Mouse (Mus musculus): ENCODE results near the gene Ttc7. TPM values are rescaled to one million over a fixed set of nuclear protein-coding genes. Genes with fewer than 3 reads are reported as not detected.
"Not testable (repeated sequence)": the region's sequence is repeated elsewhere in the genome, so short reads cannot be mapped to it uniquely, and the experiment has no call there.

The Ttc7 gene
- total RNA-seq, 1 experiment from 2014 or later: 42.8 TPM

DNA sequence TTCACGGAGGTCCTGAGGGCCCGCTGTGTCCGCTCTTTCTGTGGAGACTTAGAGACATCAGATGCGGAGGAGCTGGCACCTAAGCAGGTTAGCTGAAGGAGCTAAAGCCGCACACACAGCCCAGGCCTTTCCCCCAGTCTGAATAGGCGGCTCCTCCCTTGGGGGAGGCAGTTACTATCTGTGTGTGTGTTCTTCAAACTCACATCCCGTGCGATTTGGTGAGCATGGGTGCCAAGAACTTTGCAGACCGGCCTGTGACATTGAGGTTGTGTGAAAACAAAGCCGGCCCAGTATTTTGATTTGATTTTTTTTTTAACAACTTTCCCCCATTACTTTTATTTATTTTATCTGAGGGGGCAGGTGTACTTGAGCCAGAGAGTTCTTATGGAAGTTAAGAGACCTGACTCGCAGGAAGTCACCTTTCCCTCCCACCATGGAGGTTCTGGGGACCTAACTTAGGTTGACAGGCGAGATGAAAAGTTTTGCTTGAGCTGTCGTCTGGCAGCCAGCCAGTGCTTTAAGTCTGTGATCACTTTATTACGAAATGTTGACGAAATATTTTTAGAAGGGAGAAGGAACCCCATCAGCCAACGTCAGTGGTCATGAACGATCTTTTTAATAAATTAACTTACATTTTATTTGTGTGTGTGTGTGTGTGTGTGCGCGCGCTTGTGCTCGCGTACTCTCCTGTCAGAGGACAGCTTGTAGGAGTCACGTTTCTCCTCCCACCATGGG is 3.2 kb downstream of the Ttc7 start:
- ATAC-seq (replicated peaks; ENCODE audit: low read depth, poor library complexity, severe bottlenecking): no peak

DNA sequence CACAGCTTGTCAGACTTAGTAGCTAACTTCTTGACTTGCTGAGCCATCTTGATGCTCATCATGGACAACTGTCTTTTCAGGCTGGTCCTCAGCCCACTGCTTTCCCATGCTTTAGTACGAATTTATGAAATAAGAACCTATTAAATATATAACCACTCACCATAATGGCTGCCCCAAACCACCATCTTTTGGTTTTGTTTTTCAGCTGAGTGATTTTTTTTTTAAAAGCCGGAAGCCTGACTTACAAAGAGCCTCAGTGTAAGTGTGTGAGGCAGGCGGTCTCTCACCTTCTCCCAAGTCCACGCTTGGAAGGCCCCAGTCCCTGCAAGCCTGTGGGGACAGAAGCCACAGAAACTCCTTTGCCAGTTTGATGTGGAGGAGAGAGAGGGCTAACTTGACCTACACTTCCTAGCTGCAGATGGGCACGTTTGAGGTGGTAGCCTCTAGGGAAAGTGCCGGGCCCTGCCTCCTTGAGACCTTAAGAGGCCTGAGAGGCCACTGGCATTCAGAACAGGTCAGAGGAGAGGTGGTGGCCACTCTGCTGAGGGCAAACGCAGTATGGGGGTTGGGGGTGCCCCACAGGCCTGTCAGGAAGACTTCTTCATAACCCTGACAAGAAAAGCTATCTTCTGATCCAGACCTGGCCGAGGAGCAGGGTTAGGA is 3.9 kb downstream of the Ttc7 start:
- no peak for ATAC-seq (replicated peaks; ENCODE audit: low read depth, poor library complexity, severe bottlenecking)

DNA sequence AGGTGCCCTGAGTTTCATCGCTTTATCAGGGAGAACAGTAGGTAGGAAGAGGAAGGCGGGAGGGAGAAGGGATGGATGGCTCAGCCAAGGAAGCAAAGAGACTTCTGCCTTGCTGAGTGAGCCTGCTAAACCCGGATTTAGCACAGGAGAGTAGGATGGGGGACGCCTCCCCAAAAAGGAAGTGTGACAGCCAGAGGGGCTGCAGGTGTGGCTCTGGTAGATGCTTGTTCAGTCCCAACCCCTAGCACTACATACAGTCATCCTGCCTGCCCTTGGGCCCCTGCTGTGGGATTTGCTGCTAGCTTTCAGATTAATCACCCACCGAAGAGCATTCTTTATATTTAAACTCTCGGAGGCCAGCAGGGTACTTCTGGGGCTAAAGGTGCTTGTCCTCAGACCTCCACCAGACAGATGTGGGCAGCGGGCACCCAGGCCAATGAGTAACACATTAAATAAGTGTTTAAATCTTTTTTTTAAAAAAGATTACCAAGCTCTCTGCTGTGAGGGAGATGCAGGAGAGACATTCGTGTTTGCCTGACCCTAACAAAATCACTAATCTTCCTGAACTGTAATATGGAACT is 4.6 kb downstream of the Ttc7 start:
- no peak for ATAC-seq (replicated peaks; ENCODE audit: low read depth, poor library complexity, severe bottlenecking)

DNA sequence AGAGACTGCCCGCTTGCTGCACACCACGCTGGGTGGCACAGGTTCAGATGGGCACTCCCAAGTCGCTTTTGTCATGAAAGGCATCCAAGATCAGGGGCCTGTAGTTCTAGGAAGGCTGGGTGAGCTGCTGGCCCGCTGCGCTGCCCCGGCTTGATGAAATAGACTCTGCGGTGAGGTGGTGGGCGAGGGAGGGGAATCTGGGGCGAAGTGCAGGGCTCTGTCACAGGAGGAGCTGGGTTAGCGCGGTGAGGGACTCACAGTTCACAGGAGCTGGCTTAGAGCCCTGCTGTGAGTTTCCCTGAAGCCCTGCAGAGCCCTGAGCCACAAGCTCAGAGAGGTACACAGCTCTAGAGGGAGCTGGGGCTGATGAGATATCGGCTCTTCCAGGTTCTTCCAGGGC is 5.4 kb downstream of the Ttc7 start:
- ATAC-seq (replicated peaks; ENCODE audit: low read depth, poor library complexity, severe bottlenecking): no peak

DNA sequence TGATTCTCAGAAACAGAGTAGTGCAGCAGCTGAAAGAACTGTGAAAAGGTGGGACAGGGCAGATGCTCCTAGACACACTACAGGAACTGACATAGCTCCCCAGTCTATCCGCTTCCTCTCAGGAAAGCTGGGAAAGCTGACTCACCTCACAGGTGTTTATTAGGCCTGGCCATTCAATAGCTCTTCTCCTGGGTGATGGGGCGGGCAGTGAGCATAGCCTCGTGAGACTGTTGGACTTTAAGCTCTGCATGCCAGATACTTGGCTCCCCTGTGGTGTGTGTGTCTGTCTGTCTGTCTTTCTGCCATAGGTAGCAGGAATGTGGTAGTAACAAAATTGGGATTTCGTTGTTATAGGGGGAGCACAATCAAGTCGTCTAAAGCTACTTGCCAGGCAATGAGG is 6.7 kb downstream of the Ttc7 start:
- ATAC-seq (replicated peaks; ENCODE audit: low read depth, poor library complexity, severe bottlenecking): no peak

DNA sequence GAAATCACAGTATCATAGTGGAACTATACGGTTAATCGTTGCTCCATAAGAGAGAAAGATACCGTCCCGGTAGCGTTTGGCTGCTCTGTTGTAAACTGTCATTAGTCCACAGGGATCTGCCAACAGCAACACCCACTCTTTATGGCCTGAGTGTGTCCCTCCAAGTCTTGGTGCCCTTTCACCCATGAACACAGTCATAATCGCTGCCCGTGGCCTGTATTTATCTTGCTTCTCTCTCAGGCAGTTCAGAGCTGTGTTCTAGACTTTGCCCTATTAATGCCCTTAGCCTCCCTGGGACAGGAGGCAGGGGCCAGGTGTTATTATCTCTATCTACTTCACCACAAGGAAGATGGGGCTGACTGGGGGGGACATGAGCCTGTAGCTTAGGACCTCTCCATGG is 8.4 kb downstream of the Ttc7 start:
- no peak for ATAC-seq (replicated peaks; ENCODE audit: low read depth, poor library complexity, severe bottlenecking)

DNA sequence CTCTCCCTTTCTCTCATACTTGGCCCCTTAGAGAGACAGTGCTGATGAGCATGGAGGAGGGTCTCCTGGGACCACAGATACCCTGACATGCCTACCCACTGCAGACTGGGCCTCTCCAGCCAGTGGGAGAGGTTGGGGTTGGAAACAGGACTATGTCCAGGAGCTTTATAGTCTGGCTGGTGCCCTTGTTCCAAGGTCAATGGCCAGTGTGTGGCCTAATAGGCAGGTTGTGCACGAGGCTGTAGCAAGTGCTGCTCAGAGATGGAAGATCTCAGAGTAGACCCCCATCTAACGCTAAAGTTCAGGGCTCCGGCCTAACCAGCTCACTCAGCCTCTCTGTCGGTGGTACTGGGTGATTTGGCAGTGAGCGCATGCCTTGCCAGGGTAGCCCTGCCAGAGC is 9.1 kb downstream of the Ttc7 start:
- no peak for ATAC-seq (replicated peaks; ENCODE audit: low read depth, poor library complexity, severe bottlenecking)

DNA sequence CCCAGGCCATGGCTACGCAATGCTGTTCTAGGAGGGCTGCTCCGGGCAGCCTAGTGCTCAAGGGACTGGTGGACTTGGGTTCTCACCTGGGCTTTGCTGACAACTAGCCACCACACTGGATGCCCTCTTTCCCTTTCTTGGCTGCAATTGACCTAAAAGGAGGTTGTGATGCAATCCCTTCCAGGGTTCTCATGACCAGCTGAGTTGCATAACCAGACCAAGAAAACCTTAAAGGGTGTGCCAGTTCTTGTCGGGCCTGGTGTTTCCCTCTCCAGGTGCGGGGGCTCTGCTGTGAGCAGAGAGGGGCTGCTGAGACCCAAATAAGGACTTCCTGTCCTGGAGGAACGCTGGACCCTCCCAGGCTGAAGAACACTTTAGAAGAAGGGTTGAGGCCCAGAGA is 10.4 kb downstream of the Ttc7 start:
- peak; percentile 63 for ATAC-seq (replicated peaks; ENCODE audit: low read depth, poor library complexity, severe bottlenecking)

DNA sequence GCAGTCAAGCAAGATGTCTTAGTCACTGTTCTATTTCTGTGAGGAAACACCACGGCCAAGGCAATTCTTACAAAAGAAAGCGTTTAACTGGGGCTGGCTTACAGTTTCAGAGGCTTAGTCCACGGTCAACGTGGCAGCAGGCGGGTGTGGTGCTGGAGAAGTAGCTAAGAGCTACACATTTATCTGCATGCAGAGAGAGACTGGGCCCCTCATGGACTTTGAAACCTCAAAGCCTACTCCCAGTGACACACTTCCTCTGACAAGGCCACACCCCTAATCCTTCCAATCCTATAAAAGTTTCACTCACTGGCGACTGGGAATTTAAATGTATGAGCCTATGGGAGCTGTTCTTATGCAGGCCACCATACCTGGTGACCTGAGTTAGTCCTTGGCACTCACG is 13.1 kb downstream of the Ttc7 start:
- no peak for ATAC-seq (replicated peaks; ENCODE audit: low read depth, poor library complexity, severe bottlenecking)

DNA sequence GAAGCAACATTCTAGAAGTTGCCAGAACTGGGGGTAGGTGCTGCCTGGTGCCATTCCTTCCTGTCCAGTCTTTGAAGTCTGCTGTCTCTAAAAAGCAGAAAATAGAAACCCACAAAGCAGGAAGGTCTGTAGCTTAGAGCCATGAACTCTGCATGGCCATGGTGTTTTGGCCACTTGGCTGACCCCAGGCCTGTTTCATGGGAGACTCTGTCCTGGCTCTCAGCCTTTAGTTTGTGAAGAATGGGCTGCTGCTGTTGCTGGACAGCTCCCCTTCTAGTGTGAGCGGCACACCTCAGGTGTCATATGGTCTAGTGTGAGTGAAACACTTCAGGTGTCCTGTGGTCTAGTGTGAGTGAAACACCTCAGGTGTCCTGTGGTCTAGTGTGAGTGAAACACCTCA is 14.0 kb downstream of the Ttc7 start:
- ATAC-seq (replicated peaks; ENCODE audit: low read depth, poor library complexity, severe bottlenecking): not testable (repeated sequence)

DNA sequence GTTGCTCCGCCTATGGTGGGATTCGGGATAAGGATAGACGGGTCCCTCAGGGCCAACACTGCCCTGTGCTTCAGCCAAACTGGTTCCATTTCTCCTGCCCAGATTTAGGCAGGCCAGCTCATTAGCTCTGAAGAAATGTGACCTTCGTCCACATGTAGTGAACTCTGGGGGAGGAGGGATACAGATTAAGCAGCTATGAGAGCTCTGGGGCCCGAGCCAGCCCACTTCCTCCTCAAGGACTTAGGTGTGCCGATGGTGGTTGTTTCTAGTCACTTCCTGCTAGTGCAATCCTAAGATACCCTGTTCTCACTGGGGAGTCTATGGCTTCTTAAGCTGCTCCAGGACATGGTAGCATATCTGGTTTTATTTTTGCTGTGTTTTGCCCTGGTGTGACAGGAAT is 16.3 kb downstream of the Ttc7 start:
- peak; percentile 58 for ATAC-seq (replicated peaks; ENCODE audit: low read depth, poor library complexity, severe bottlenecking)

DNA sequence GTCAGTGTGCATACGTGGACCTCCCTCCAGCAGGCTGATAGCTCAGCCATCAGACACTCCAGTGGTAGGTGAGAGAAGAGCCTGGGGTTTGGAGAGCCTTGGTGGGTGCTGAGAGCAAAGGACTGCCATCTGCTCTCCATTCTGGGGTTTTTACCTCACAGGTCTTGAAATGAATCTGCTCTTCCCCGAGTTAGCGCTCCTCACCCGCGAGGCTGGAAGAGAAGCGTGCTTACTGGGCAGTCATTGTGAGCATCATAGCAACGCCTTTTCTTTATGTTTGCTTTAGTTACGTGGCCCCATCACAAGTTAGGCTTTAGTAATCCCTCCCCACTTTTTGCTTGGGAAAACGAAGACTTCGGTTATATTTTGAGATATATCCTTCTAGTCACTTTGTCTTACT is 17.7 kb downstream of the Ttc7 start:
- no peak for ATAC-seq (replicated peaks; ENCODE audit: low read depth, poor library complexity, severe bottlenecking)

DNA sequence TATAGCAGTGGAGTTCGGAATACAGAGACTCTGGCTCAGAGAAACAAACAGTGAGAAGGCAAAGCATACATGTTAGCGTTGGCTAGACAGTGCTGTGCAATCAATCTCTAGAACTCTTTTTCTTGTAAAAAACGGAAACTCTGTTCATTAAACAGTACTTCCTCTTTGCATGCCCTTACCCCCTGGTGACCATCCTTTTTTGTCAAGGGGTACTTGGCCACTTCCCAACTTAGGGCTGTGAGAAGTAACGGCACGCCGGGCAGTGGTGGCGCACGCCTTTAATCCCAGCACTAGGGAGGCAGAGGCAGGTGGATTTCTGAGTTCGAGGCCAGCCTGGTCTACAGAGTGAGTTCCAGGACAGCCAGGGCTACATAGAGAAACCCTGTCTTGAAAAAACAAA is 18.9 kb downstream of the Ttc7 start:
- ATAC-seq (replicated peaks; ENCODE audit: low read depth, poor library complexity, severe bottlenecking): peak; percentile 45

DNA sequence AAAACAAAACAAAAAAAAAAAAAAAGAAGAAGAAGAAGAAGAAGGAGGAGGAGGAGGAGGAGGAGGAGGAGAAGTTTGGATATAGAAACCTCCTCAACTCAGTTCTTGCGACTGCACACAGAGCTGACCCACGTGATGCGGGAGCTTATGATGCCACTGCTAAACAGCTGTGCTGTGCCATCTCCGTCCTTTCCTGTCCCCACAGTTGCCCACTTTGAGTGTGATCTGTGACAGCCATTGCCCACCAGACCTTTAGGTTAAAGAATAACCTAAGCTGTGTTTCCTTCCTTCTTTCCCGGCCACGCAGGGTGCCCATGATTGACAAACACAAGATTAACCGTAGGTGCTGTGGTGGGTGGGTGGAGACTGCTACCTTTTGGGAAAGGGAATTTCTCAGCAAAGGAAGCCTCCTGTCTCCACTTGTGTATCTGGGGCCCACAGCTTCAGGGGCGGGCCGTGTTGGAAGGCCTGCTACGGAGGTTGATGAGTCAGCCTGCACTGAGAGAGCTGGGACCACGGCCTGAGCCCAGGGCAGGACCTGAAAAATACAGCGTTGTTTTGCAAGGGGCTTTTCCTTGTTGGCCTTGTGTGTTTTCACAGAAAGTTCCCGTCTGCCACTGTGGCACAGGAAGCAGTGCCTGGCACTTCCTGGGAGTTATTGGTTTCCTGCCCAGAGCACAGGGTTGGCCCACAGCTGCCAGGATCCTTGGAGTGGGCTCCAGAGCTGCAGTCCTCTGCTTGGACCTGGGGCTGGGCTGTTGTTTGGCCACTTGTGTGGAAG is 19.5 kb downstream of the Ttc7 start:
- peak; percentile 48 for ATAC-seq (replicated peaks; ENCODE audit: low read depth, poor library complexity, severe bottlenecking)

DNA sequence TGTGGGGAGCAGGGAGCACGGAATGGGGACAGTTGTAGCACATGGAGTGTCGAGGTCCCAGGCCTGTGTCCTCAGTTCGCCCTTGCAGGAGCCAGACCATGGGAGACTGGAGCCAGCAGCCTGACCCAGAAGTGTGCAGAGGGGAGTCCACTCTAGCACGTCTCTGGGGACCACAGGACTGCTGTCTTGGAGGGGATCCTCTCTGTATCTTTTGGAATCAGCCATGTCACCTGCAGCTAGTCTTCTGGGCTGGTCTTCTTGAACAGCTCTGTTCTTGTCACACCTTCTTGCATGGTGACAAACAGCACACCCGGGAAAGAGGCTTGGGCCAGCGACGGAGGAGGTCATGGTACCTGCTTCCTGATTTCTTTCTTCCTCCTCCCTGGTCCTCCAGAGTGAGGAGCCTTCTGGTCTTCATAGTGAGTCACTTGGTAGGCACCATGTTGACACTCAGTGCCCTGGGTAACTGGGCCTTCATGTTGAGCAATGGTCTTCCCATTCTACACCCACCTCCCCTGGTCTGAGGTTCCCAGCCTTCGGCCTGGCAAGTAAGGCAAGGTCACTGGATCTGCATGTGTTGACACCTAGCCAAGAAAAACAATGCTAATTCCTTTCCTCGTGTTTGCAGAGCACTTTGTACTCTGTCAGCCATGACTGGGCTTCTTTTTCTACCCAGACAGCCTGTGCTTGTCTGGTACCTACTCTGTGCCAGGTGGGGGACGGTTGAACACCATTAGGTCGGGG is 21.6 kb downstream of the Ttc7 start:
- peak; percentile 21; the same call in 1 of the 2 replicates for ATAC-seq (replicated peaks; ENCODE audit: low read depth, poor library complexity, severe bottlenecking)

DNA sequence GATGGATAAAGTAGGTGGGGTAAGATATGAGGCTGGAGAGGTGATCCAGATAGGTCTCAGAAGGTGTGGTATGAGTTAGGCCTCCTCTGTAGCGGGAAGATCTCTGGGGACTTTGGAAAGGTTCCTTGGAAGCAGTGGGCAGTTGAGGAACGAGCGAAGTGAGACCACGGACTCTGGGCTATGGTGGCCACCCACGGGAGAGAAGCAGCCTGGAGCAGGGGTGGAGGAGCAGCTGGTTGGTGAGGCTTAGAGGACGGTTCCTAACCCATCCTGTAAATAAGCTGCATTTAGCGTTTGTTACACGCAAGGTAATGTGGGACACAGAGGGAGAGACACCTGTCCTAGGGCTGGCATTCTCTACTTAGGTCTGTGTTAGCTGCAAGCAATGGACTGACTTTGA is 22.4 kb downstream of the Ttc7 start:
- no peak for ATAC-seq (replicated peaks; ENCODE audit: low read depth, poor library complexity, severe bottlenecking)

DNA sequence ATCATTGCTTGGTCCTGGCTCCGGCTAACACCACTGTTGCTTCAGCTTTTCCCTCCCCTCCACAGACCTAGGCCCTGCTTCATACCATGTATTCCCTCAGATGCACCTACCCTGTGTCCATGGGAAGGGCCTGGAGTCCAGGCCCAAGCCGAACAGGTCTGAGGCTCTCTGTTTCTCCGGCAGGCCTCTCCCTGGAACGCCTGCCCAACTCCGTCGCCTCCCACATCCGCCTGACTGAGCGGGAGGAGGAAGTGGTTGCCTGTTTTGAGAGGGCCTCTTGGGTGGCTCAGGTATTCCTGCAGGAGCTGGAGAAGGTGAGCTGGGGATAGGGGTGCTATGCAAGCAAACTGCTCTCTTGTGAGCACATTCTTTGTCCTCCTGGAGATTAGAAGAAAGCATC is 24.1 kb downstream of the Ttc7 start:
- 0 out of 2 replicates have a peak, but pooled peaks have one; percentile 17 for ATAC-seq (replicated peaks; ENCODE audit: low read depth, poor library complexity, severe bottlenecking)

DNA sequence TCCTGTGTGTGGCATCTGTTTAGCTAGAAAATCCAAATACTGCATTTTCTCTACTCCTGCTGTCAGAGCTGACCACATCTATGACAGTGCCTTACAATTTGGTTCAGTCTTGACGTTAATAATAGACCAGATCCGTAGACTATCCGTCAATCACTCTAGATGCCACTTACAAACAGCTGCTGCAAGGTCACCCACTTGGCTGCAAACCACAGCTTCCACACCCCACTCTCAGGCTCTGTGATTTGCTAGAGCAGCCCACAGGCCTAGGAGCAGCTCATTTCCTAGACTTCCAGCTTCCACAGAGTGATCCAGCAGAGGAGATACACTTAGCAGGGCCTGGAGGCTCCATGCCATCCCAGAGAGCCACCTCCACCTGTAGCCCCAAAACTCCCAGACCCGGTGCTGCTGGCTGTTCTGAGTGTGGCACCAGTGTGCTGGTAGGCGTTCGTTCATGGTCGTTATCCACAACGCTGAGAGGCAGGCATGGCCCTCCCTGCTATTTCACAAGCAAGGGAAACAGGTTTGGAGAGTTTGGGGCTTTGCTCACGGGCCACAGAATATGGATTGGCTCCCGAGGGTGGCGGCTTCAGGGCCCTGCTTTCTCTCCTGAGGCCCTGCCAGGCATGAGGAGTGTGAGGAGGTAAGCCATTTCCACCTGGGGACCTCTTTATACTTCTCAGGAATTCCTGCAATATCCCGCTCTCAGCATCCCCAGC is 26.5 kb downstream of the Ttc7 start:
- no peak for ATAC-seq (replicated peaks; ENCODE audit: low read depth, poor library complexity, severe bottlenecking)

DNA sequence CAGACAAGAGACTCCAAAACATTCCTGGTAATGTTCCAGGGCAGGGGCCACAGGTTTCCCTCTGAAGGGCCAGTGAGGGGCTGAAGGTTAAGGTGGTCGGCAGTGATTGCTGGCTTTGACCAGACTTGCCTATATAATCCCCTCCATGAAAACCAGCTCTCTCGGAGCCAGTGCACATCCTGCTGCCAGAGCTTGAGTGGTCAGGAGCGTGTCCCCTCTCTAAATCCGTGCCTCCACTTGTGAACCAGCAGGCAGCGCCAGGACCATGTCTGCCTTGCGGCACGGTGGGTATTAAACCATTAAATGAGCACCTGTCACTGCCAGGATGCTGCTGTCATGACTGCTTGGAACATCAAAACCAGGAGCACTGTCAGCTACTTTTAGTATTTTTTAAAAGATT is 27.8 kb downstream of the Ttc7 start:
- ATAC-seq (replicated peaks; ENCODE audit: low read depth, poor library complexity, severe bottlenecking): no peak

DNA sequence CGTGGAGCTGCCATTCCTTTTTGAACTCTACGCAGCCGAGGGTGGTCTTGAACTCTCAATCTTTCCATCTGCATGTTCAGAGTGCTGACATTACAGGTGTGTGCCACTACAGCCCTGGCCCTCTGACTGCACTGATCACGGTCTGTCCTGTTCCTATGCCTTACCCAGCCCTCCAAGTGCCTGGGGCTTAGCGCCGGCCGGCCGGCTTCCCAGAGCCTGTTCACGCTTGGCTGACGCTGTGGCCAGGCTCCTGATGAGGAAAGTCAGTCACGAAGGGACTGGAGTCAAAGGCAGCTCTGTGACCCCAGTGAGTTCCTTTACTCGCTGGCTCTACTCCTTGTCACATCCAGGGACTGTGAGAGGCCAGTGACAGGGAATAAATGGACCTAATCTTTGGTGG is 29.7 kb downstream of the Ttc7 start:
- no peak for ATAC-seq (replicated peaks; ENCODE audit: low read depth, poor library complexity, severe bottlenecking)
